Mouse (Mus musculus): ENCODE data around the gene Dmrta2. TPM values are rescaled to one million over a fixed set of nuclear protein-coding genes. Genes with fewer than 3 reads are reported as not detected.

Gene Dmrta2
- polyA plus RNA-seq (2015; fragmentation: Nextera tagmentation; extraction: Ambion mirVana): 0.05 TPM in 1 of 2 replicates, not detected in the other

DNA sequence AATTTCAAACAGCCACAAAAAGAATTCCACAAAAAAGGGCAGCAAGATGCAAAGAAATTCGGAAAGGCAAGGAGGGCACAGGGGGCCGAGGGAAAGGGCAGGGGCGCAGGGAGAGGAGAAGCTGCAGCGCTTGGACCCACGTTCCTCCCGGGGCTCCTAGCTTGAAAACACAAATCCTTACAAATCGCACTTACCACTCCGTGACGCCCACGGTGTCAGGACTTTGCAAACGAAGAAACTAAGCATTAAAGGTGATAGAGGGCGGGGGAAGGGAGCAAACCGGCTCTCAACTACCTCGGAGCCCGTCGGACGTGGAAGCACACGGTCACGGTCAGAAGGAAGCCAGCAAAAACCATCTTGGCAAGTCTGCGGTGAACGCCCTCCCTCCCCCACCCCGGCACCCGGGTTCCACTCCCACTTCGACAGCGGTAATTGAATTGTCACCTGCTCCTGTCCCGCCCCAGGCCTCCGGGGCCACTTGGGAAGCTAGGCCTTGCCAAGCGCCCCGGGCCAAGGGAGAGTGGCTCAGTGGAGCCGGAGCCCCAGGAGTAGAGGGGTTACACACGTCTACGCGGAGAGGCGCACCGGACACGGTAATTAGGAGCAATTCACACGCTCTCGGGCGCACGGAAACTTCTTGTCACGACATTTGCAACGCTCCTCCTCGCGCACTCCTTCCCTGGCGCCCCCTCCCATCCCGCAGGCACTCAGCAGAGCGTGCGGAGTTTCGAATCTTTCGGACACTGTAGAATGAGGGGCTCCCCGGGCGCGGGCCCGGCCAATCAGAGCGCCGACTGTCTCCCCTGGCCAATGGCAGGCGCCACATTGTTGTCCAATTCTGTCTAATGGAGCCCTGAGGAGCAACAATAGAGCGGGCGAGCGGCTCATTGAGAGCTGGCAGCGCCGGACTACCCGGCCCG is at the start of gene Dmrta2:
Gene Dmrta2 (plus strand): TSS at position 906 of the 920 bp plus-strand sequence.
- peaks cover 24% of the 10 kb centered on the region for H3K4me1 ChIP-seq (replicated peaks; ENCODE audit: control insufficient read depth, insufficient read depth, low read length)
- H3K4me3 ChIP-seq (ENCODE audit: low read length): peak within 1 kb of the TSS; percentile 46
- H3K4me2 ChIP-seq (ENCODE audit: low read depth, low read length): peak within 1 kb of the TSS; percentile 71
- H3K9ac ChIP-seq (ENCODE audit: low read length): peak within 1 kb of the TSS; percentile 48
- peak; percentile 63 for ATAC-seq (ENCODE audit: low read depth)
- H3K27ac ChIP-seq (ENCODE audit: low read length): no peak within 1 kb of the TSS
- H3K36me3 ChIP-seq (ENCODE audit: control insufficient read depth, insufficient read depth, low read length): no peaks in the 10 kb centered on the region
- peaks cover 95% of the 10 kb centered on the region for H3K27me3 ChIP-seq (ENCODE audit: control insufficient read depth, insufficient read depth, low read depth, low read length)
- H3K9me3 ChIP-seq (ENCODE audit: control insufficient read depth, low read length): no peaks in the 10 kb centered on the region
- under 1% methylated on average over 63 of the region's 64 CpGs for WGBS

DNA sequence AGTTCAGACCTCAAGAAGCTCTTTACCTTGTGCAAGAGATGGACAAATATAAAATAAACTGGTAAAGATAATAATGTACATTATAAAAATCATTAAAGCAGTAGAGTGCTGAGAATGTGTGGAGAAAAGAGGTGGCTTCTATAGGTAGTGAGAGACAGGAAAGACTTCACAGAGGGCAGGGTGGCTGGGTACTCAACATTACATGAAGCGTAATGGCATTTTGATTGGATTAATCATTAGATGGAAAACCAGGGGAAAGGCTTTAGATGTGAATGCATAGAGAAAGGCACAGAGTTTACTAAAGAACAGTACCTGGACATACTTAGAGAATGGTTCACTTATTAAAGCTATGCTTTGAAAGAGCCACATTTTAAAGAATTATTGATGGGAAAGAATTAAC is 48.8 kb upstream of the Dmrta2 start:
- Histone ChIP-seq H3K4me3 (ENCODE audit: low read length) (no peak overlapping the region), H3K4me1 (replicated peaks; ENCODE audit: control insufficient read depth, insufficient read depth, low read length) (no peaks in the 10 kb centered on the region), H3K9me3 (ENCODE audit: control insufficient read depth, low read length) (no peaks in the 10 kb centered on the region), H3K4me2 (ENCODE audit: low read depth, low read length) (no peak overlapping the region), H3K27ac (ENCODE audit: low read length) (no peak overlapping the region), H3K9ac (ENCODE audit: low read length) (no peak overlapping the region), H3K27me3 (ENCODE audit: control insufficient read depth, insufficient read depth, low read depth, low read length) (no peaks in the 10 kb centered on the region), H3K36me3 (ENCODE audit: control insufficient read depth, insufficient read depth, low read length) (no peaks in the 10 kb centered on the region)
- ATAC-seq (ENCODE audit: low read depth): no peak
- 76% methylated on average over 1 of the region's 1 CpGs for WGBS

DNA sequence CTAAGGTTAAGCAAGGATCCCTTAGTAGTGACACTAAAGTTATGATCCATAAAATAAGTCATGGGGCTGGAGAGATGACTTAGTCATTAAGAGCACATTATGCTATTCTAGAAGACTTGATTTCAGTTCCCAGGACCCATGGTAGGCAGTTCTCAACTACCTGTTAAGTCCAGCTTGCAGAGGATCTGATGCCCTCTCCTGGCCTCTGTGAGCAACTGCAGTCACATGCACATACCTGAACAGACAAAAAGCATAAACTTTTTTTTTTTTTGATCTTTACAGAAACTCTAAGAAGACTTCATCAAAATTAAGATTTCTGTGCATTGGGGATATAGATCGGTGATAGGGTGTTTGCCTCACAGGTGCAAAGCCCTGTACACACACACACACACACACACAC is 47.4 kb upstream of the Dmrta2 start:
- Histone ChIP-seq H3K9ac (ENCODE audit: low read length) (no peak overlapping the region), H3K4me3 (ENCODE audit: low read length) (no peak overlapping the region), H3K4me2 (ENCODE audit: low read depth, low read length) (no peak overlapping the region), H3K27ac (ENCODE audit: low read length) (no peak overlapping the region), H3K27me3 (ENCODE audit: control insufficient read depth, insufficient read depth, low read depth, low read length) (no peaks in the 10 kb centered on the region), H3K4me1 (replicated peaks; ENCODE audit: control insufficient read depth, insufficient read depth, low read length) (no peaks in the 10 kb centered on the region), H3K36me3 (ENCODE audit: control insufficient read depth, insufficient read depth, low read length) (no peaks in the 10 kb centered on the region), H3K9me3 (ENCODE audit: control insufficient read depth, low read length) (no peaks in the 10 kb centered on the region)
- ATAC-seq (ENCODE audit: low read depth): no peak
- 94% methylated on average over 1 of the region's 1 CpGs for WGBS

DNA sequence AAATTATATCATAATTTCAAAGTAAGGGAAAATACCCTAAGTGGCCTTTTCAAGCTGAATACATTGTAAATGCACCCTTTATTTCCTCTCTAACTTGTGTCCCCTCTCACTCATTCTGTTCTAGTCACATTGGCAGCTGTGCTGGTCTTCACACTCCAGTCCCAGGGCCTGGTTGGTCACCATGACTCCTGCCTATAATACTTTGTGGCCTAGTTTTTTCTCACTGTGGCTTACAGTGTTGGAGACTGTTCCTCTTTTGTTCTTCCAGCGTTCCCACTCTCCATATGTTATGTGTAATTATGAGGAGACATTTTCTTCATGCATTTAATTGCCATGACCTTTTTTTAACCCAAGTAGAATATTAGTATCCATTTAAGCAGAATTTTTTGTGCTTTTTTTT is 46.9 kb upstream of the Dmrta2 start:
- Histone ChIP-seq H3K4me2 (ENCODE audit: low read depth, low read length) (no peak overlapping the region), H3K4me3 (ENCODE audit: low read length) (no peak overlapping the region), H3K27ac (ENCODE audit: low read length) (no peak overlapping the region), H3K9ac (ENCODE audit: low read length) (no peak overlapping the region), H3K36me3 (ENCODE audit: control insufficient read depth, insufficient read depth, low read length) (no peaks in the 10 kb centered on the region), H3K9me3 (ENCODE audit: control insufficient read depth, low read length) (no peaks in the 10 kb centered on the region), H3K4me1 (replicated peaks; ENCODE audit: control insufficient read depth, insufficient read depth, low read length) (no peaks in the 10 kb centered on the region), H3K27me3 (ENCODE audit: control insufficient read depth, insufficient read depth, low read depth, low read length) (no peaks in the 10 kb centered on the region)
- 91% methylated on average over 1 of the region's 1 CpGs for WGBS
- ATAC-seq (ENCODE audit: low read depth): no peak

DNA sequence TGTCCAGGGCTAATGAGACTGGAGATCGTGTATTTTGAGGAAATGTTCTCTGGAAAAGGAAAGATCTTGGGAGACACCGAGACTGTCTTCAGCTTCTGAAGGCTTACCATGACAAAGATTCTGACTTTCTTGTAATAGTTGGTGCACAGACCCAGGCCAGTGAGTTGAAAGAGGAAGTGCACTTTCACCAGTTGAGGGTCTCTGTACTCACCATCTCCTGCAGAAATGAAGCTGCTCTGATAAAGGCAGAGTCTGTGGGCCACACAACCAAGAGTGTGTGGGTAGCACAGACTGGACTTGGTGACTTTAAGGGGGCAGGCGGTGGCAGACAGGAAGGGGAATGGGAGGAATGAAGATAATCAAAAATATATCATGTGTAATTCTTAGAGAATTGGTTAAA is 41.3 kb upstream of the Dmrta2 start:
- Histone ChIP-seq H3K4me1 (replicated peaks; ENCODE audit: control insufficient read depth, insufficient read depth, low read length) (no peaks in the 10 kb centered on the region), H3K9ac (ENCODE audit: low read length) (no peak overlapping the region), H3K9me3 (ENCODE audit: control insufficient read depth, low read length) (no peaks in the 10 kb centered on the region), H3K27ac (ENCODE audit: low read length) (no peak overlapping the region), H3K36me3 (ENCODE audit: control insufficient read depth, insufficient read depth, low read length) (no peaks in the 10 kb centered on the region), H3K4me2 (ENCODE audit: low read depth, low read length) (no peak overlapping the region), H3K27me3 (ENCODE audit: control insufficient read depth, insufficient read depth, low read depth, low read length) (no peaks in the 10 kb centered on the region), H3K4me3 (ENCODE audit: low read length) (no peak overlapping the region)
- WGBS: 89% methylated on average over 3 of the region's 3 CpGs
- ATAC-seq (ENCODE audit: low read depth): no peak

DNA sequence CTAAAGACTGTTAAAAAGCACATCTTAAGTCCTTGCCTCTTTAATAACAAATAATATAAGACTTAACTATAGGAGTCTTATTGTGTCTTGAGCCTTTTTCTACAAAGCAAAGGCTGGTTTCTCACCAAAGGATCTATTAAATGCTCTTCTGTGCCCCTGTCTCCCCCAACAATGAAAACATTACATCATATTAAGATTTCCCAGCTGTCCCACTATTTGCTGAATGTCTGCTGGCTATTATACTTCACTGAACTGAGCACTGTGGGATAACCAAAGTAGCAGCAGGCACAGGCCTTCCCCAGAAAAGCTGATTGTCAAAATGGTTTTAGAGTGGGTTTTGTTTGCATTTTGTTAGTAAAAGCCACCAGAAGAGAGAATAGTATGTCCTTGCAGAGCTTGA is 38.6 kb upstream of the Dmrta2 start:
- H3K9me3 ChIP-seq (ENCODE audit: control insufficient read depth, low read length): no peaks in the 10 kb centered on the region
- H3K27me3 ChIP-seq (ENCODE audit: control insufficient read depth, insufficient read depth, low read depth, low read length): no peaks in the 10 kb centered on the region
- no peak overlapping the region for H3K9ac ChIP-seq (ENCODE audit: low read length)
- H3K36me3 ChIP-seq (ENCODE audit: control insufficient read depth, insufficient read depth, low read length): no peaks in the 10 kb centered on the region
- no peak overlapping the region for H3K4me2 ChIP-seq (ENCODE audit: low read depth, low read length)
- ATAC-seq (ENCODE audit: low read depth): no peak
- no peak overlapping the region for H3K27ac ChIP-seq (ENCODE audit: low read length)
- no peak overlapping the region for H3K4me3 ChIP-seq (ENCODE audit: low read length)
- H3K4me1 ChIP-seq (replicated peaks; ENCODE audit: control insufficient read depth, insufficient read depth, low read length): no peaks in the 10 kb centered on the region

DNA sequence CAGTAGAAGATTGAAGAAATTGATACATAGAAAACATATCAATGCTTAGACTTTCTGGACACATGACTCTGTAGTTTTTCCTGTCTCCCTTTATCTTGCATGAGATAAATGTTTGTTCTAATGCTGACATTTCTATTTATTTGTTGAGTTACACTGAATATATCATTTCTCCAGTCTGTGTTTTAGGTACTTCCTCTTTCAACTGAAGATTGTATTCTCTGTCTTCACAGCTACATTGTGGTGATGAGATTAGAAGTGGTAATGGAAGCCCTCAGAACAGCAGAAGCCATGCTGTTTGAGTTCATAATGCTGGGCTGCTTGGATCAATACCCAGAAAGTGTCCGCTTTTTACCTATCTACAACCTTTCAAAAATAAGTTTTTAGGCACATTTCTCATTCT is 32.3 kb upstream of the Dmrta2 start:
- no peak overlapping the region for H3K4me3 ChIP-seq (ENCODE audit: low read length)
- no peak overlapping the region for H3K27ac ChIP-seq (ENCODE audit: low read length)
- H3K9ac ChIP-seq (ENCODE audit: low read length): no peak overlapping the region
- no peaks in the 10 kb centered on the region for H3K4me1 ChIP-seq (replicated peaks; ENCODE audit: control insufficient read depth, insufficient read depth, low read length)
- H3K4me2 ChIP-seq (ENCODE audit: low read depth, low read length): no peak overlapping the region
- no peaks in the 10 kb centered on the region for H3K9me3 ChIP-seq (ENCODE audit: control insufficient read depth, low read length)
- no peak for ATAC-seq (ENCODE audit: low read depth)
- whole genome bisulfite sequencing: 88% methylated on average over 1 of the region's 1 CpGs
- no peaks in the 10 kb centered on the region for H3K36me3 ChIP-seq (ENCODE audit: control insufficient read depth, insufficient read depth, low read length)
- no peaks in the 10 kb centered on the region for H3K27me3 ChIP-seq (ENCODE audit: control insufficient read depth, insufficient read depth, low read depth, low read length)

DNA sequence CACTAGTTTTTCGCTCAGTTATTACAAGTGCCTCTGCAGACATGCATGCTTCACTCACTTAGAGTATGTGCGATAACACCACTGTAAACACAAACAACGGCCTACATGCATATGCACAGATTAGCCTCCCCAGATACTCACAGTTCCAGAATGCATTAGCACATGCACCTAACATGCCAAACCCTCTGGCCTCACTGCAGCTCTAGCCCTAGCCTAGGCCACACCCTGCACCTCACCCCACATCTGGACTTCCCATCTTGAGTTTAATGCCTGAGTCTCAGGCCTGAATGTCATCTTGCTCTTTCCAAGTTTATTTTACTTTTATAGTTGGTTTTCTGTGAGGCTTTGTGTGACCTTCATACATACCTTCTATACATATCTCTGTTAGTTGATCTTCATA is 28.5 kb upstream of the Dmrta2 start:
- no peak overlapping the region for H3K4me2 ChIP-seq (ENCODE audit: low read depth, low read length)
- no peak overlapping the region for H3K9ac ChIP-seq (ENCODE audit: low read length)
- H3K4me1 ChIP-seq (replicated peaks; ENCODE audit: control insufficient read depth, insufficient read depth, low read length): no peaks in the 10 kb centered on the region
- H3K27ac ChIP-seq (ENCODE audit: low read length): no peak overlapping the region
- no peak for ATAC-seq (ENCODE audit: low read depth)
- 83% methylated on average over 3 of the region's 3 CpGs for WGBS
- H3K4me3 ChIP-seq (ENCODE audit: low read length): no peak overlapping the region
- H3K36me3 ChIP-seq (ENCODE audit: control insufficient read depth, insufficient read depth, low read length): no peaks in the 10 kb centered on the region
- H3K9me3 ChIP-seq (ENCODE audit: control insufficient read depth, low read length): no peaks in the 10 kb centered on the region
- no peaks in the 10 kb centered on the region for H3K27me3 ChIP-seq (ENCODE audit: control insufficient read depth, insufficient read depth, low read depth, low read length)

DNA sequence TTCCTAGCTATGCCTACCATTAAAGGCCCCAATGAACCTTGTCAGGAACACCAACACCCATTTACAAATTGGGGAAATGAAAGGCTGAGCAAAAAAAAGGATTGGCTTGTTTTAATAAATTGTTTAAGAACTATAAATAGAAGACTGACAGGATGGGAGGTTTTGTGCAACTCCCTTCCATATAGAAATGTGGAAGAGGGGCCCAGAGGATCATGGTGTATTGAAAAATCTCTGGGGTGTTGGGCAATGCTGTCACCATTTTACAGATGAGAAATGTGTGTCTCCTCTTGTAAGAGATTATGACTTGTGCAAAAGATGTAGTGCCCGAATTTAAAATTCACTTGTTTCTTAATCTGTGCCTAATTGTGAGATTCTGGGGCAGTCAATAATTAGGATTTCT is 24.3 kb upstream of the Dmrta2 start:
- Histone ChIP-seq H3K4me1 (replicated peaks; ENCODE audit: control insufficient read depth, insufficient read depth, low read length) (no peaks in the 10 kb centered on the region), H3K4me3 (ENCODE audit: low read length) (no peak overlapping the region), H3K4me2 (ENCODE audit: low read depth, low read length) (no peak overlapping the region), H3K9ac (ENCODE audit: low read length) (no peak overlapping the region), H3K9me3 (ENCODE audit: control insufficient read depth, low read length) (no peaks in the 10 kb centered on the region), H3K36me3 (ENCODE audit: control insufficient read depth, insufficient read depth, low read length) (no peaks in the 10 kb centered on the region), H3K27ac (ENCODE audit: low read length) (no peak overlapping the region), H3K27me3 (ENCODE audit: control insufficient read depth, insufficient read depth, low read depth, low read length) (no peaks in the 10 kb centered on the region)
- ATAC-seq (ENCODE audit: low read depth): no peak
- WGBS: 76% methylated on average over 1 of the region's 1 CpGs

Data from lung, embryonic 16.5 days (tissue).